Mouse (Mus musculus) cerebellum, adult (tissue): ENCODE measurements around the gene Trim69.
"Not testable (repeated sequence)": the region's sequence is repeated elsewhere in the genome, so short reads cannot be mapped to it uniquely, and the experiment has no call there.

Experiments used
- ATAC-seq: cut with Nextera tagmentation; 2 replicates; pipeline ENCODE4 v1.9.2; 2017; ENCODE audit warnings: mild to moderate bottlenecking, moderate library complexity, mixed read lengths; ENCODE audit not compliant: insufficient number of reproducible peaks, low FRiP score, low TSS enrichment

Trim69 gene

GRCm38 (mm10) chr2:122201501-122201900 is 41.0 kb downstream of the Trim69 start:
- no peak for ATAC-seq

GRCm38 (mm10) chr2:122206440-122207107 is 46.1 kb downstream of the Trim69 start:
- ATAC-seq, result no peak

- ATAC-seq, result no peak
Observed at GRCm38 (mm10) chr2:122210534-122211228, 50.2 kb downstream of the Trim69 start.

- ATAC-seq, result not testable (repeated sequence)
Observed at GRCm38 (mm10) chr2:122217075-122217474, 56.6 kb downstream of the Trim69 start.

- no peak for ATAC-seq
Observed at GRCm38 (mm10) chr2:122218234-122218633, 57.7 kb downstream of the Trim69 start.

GRCm38 (mm10) chr2:122221378-122221777 is 60.9 kb downstream of the Trim69 start:
- ATAC-seq, result no peak

- ATAC-seq, result no peak
Observed at GRCm38 (mm10) chr2:122221798-122222197, 61.3 kb downstream of the Trim69 start.

- ATAC-seq, result no peak
Observed at GRCm38 (mm10) chr2:122222272-122222671, 61.8 kb downstream of the Trim69 start.

GRCm38 (mm10) chr2:122223654-122224053 is 63.2 kb downstream of the Trim69 start:
- no peak for ATAC-seq
